ENCODE assay signal across 10 mouse cellular contexts in the genomic region with DNA sequence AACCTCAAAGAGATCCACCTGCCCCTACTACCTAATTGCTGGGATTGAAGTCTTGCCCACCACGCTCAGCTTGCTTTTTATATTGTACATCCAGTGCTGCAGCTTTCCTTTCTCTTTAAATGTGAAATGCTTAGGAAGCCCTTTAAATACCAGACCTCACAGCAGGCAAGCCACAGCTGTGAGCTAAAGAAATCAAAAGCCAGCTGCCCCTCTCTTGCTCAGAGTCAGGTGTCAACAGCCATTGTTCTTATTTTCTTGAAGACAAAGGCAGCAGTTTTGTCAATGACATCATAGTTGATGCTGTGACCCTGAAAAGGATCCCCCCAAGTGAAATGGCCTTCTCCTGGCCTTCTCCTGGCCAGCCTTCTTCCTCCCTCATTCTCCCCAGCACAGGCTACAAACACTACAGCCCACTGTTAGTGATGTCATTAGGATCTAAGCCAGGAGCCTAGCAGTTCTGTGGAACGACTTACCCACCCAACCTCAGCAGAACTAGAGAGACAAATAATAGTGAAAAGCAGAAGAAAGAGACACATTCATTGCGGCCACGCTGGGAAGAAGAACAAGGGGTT. TPM values are rescaled to one million over a fixed set of nuclear protein-coding genes. Genes with fewer than 3 reads are reported as not detected.
A peak's percentile ranks its signal among the peaks of the same experiment; 100 is the strongest.
DNase-seq lines count a peak whose midpoint lies in the region; ATAC-seq and TF ChIP-seq lines count a peak whose summit lies in the region.
"Had no signal": no experiment of that assay in that cellular context is flagged by ENCODE, and none has a peak within 500 bp of the region (broad histone marks: within the 10 kb centered on the region; RNA-seq: fewer than 3 reads in every experiment).

No protein-coding gene starts in this region.

- ATAC-seq in heart, postnatal 0 days (ENCODE audit: insufficient read depth, low read depth): 0 out of 2 replicates have a peak, but pooled peaks have one; percentile 20
- ATAC-seq in liver, embryonic 12.5 days: no peak
- no peak for ATAC-seq in kidney, embryonic 14.5 days (ENCODE audit: low FRiP score, low TSS enrichment)

- no peak overlapping the region for H3K4me3 ChIP-seq in heart, postnatal 0 days (ENCODE audit: low read depth, low read length)
- H3K4me3 ChIP-seq in olfactory bulb, adult 2 months (ENCODE audit: insufficient read depth, low read depth, low read length): no peak overlapping the region
- H3K4me3 ChIP-seq in liver, embryonic 12.5 days: no peak overlapping the region
- H3K4me3 ChIP-seq in kidney, embryonic 14.5 days (ENCODE audit: low read length): no peak overlapping the region
- H3K4me3 ChIP-seq: megakaryocyte, embryonic 14.5 days; stomach, embryonic 15.5 days had no signal

- no peak overlapping the region for H3K4me2 ChIP-seq in heart, postnatal 0 days (ENCODE audit: low read depth, low read length)
- no peak overlapping the region for H3K4me2 ChIP-seq in liver, embryonic 12.5 days
- no peak overlapping the region for H3K4me2 ChIP-seq in kidney, embryonic 14.5 days (replicated peaks; ENCODE audit: low read depth, low read length)
- H3K4me2 ChIP-seq: stomach, embryonic 15.5 days had no signal

- no peaks in the 10 kb centered on the region for H3K36me3 ChIP-seq in heart, postnatal 0 days (replicated peaks; ENCODE audit: control insufficient read depth, insufficient read depth, low read length)
- no peaks in the 10 kb centered on the region for H3K36me3 ChIP-seq in liver, embryonic 12.5 days
- no peaks in the 10 kb centered on the region for H3K36me3 ChIP-seq in kidney, embryonic 14.5 days (ENCODE audit: control insufficient read depth, insufficient read depth, low read length)
- H3K36me3 ChIP-seq: stomach, embryonic 15.5 days had no signal

- no peak for TF ChIP-seq POLR2A in olfactory bulb, adult 2 months (IDR thresholded peaks at IDR 0.05; ENCODE audit: insufficient read depth, low read depth, low read length)

- no peaks in the 10 kb centered on the region for H3K9me3 ChIP-seq in heart, postnatal 0 days (replicated peaks; ENCODE audit: control insufficient read depth, low read length)
- peaks cover 7% of the 10 kb centered on the region for H3K9me3 ChIP-seq in liver, embryonic 12.5 days (replicated peaks)
- H3K9me3 ChIP-seq in kidney, embryonic 14.5 days (ENCODE audit: control insufficient read depth, low read length): peaks cover 4% of the 10 kb centered on the region; the same call in 1 of the 2 replicates
- H3K9me3 ChIP-seq: stomach, embryonic 15.5 days had no signal

- no peaks in the 10 kb centered on the region for H3K27me3 ChIP-seq in heart, postnatal 0 days (ENCODE audit: control insufficient read depth, insufficient read depth, low read length)
- peaks cover 19% of the 10 kb centered on the region for H3K27me3 ChIP-seq in liver, embryonic 12.5 days (replicated peaks)
- H3K27me3 ChIP-seq in kidney, embryonic 14.5 days (ENCODE audit: control insufficient read depth, insufficient read depth, low read length): no peaks in the 10 kb centered on the region
- H3K27me3 ChIP-seq: stomach, embryonic 15.5 days had no signal

- no peak for TF ChIP-seq EP300 in heart, postnatal 0 days (IDR thresholded peaks at IDR 0.05; ENCODE audit: low read depth)

- H3K9ac ChIP-seq in heart, postnatal 0 days (replicated peaks; ENCODE audit: low read depth, low read length): no peak overlapping the region
- no peak overlapping the region for H3K9ac ChIP-seq in liver, embryonic 12.5 days
- H3K9ac ChIP-seq in kidney, embryonic 14.5 days (ENCODE audit: low read depth, low read length): no peak overlapping the region
- H3K9ac ChIP-seq: stomach, embryonic 15.5 days had no signal

- peak overlapping the region; percentile 4; the same call in 1 of the 2 replicates for H3K27ac ChIP-seq in heart, postnatal 0 days (ENCODE audit: low read depth)
- peak overlapping the region; percentile 67 for H3K27ac ChIP-seq in olfactory bulb, adult 2 months (ENCODE audit: insufficient read depth, low read depth, low read length)
- H3K27ac ChIP-seq in liver, embryonic 12.5 days: no peak overlapping the region
- H3K27ac ChIP-seq in kidney, embryonic 14.5 days (ENCODE audit: low read depth, low read length): no peak overlapping the region
- H3K27ac ChIP-seq: stomach, embryonic 15.5 days had no signal

- no peak for DNase-seq in heart, postnatal 0 days (ENCODE audit: low spot score)
- DNase-seq in heart, adult 8-10 months (ENCODE audit: low spot score): no peak
- DNase-seq in Muller cell, postnatal 12 days (ENCODE audit: inconsistent ontology term): peak; percentile 58
- peak; percentile 54 for DNase-seq in forelimb bud, embryonic 11.5 days (ENCODE audit: low read depth, low spot score)
- DNase-seq in cerebellum, postnatal 4 days (ENCODE audit: low spot score in 2 of 2): no peak

- H3K4me1 ChIP-seq in heart, postnatal 0 days (ENCODE audit: control insufficient read depth, insufficient read depth): 0 out of 2 replicates have a peak, but pooled peaks cover 5% of the 10 kb centered on the region
- H3K4me1 ChIP-seq in olfactory bulb, adult 2 months (ENCODE audit: control insufficient read depth, insufficient read depth, low read length): peaks cover 33% of the 10 kb centered on the region
- H3K4me1 ChIP-seq in liver, embryonic 12.5 days: peaks cover 25% of the 10 kb centered on the region
- 0 out of 2 replicates have a peak, but pooled peaks cover 3% of the 10 kb centered on the region for H3K4me1 ChIP-seq in kidney, embryonic 14.5 days (ENCODE audit: control insufficient read depth, insufficient read depth, low read length)

- no peak for TF ChIP-seq CTCF in heart, postnatal 0 days (IDR thresholded peaks at IDR 0.05; ENCODE audit: low read depth)
- TF ChIP-seq CTCF in olfactory bulb, adult 2 months (IDR thresholded peaks at IDR 0.05; ENCODE audit: insufficient read depth, low read depth, low read length): no peak

- 58% methylated on average over 4 of the region's 4 CpGs for WGBS in heart, postnatal 0 days
- WGBS in olfactory bulb, adult 2 months: 34% methylated on average over 4 of the region's 4 CpGs
- WGBS in liver, embryonic 12.5 days (ENCODE audit: insufficient replicate concordance): 67% methylated on average over 4 of the region's 4 CpGs
- 66% methylated on average over 4 of the region's 4 CpGs for WGBS in kidney, embryonic 14.5 days

RNA-seq across cellular contexts. Expression of a gene that starts 20.7 kb away (rescaled TPM):
- 5.0 and 19.9 TPM in 2 replicates for total RNA-seq in heart, postnatal 0 days (2014; rRNA removed; ENCODE audit: low replicate concordance)
- 11.1 and 14.9 TPM in 2 replicates for polyA plus RNA-seq in heart, postnatal 0 days (2015; fragmentation: Nextera tagmentation; extraction: Ambion mirVana)
- 10 to 100 TPM; 15.3 to 24.9 (median 23.1) TPM for total RNA-seq in heart, adult 8-10 months (2022)
- not detected in 2 replicates for polyA plus RNA-seq in olfactory bulb, adult 2 months (2012; ENCODE audit: insufficient read depth, insufficient read length, low replicate concordance, missing spikeins)
- 23.0 and 23.9 TPM in 2 replicates for polyA plus RNA-seq in liver, embryonic 12.5 days (2016; fragmentation: Nextera tagmentation; extraction: Ambion mirVana)
- polyA plus RNA-seq in kidney, embryonic 14.5 days (2014; fragmentation: Nextera tagmentation; extraction: Ambion mirVana): 13.1 and 14.2 TPM in 2 replicates

Comparison
In these comparisons a context has a peak if more than half of its experiments do, and no peak if none do; other contexts are left out.
1. DNase-seq: peak in Muller cell, postnatal 12 days (single experiment) and forelimb bud, embryonic 11.5 days (single experiment); none in heart, postnatal 0 days (single experiment), heart, adult 8-10 months (single experiment) and cerebellum, postnatal 4 days (0 of 2).
2. H3K27ac ChIP-seq: peak in heart, postnatal 0 days (single experiment) and olfactory bulb, adult 2 months (single experiment); none in liver, embryonic 12.5 days (single experiment) and kidney, embryonic 14.5 days (single experiment).